Mouse (Mus musculus) embryonic fibroblast, embryonic 13.5 days (primary cell): ENCODE results near the gene Car15.

Source experiments
- CTCF ChIP-seq: IDR thresholded peaks from 2 replicates; pipeline ENCODE4 v1.5.1; 2011; ENCODE audit warnings: mild to moderate bottlenecking, control low read depth, low read length, moderate library complexity, borderline replicate concordance; ENCODE audit not compliant: insufficient read depth
- POLR2A ChIP-seq: IDR thresholded peaks from 2 replicates; pipeline ENCODE4 v1.6.1; 2011; ENCODE audit warnings: low read depth, mild to moderate bottlenecking, control low read depth, low read length, moderate library complexity

DNA sequence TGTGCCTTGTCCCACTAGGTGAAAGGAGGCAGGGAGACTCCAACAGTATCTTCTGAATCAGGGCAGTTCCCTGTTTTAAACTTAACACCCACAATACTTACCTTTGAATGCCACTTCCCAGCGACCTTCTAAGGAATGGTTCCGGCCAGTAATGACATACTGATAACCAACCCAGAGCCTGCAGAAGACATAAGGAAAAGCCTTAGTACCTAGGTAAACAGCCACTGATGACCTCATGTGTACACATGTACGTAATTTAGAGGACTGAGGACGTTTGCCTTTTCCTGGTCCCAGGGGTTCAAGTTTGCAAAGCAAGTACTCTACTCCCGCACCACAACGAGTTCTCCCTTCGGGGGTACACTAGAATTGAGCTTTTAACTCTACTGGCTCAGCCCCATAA lies 19.0 kb upstream of the Car15 start:
- TF ChIP-seq POLR2A (no peak), CTCF (no peak)
